Mouse (Mus musculus) testis, adult 2 months (tissue): ENCODE results near the gene Sh3bp4. TPM values are rescaled to one million over a fixed set of nuclear protein-coding genes. Genes with fewer than 3 reads are reported as not detected.

ENCODE experiments used
- H3K27ac ChIP-seq: fragments of 200-500 bp; 2 replicates; pipeline ENCODE4 v1.5.1; 2012; ENCODE audit warnings: low read depth, low read length; ENCODE audit not compliant: control insufficient read depth, insufficient read depth
- H3K27me3 ChIP-seq: fragments of 200-500 bp; 2 replicates; pipeline ENCODE4 v1.6.1; 2012; ENCODE audit warnings: mild to moderate bottlenecking, low read length, moderate library complexity; ENCODE audit not compliant: control insufficient read depth, insufficient read depth
- H3K36me3 ChIP-seq: fragments of 200-500 bp; 2 replicates; pipeline ENCODE4 v1.6.1; 2012; ENCODE audit warnings: mild to moderate bottlenecking, low read length; ENCODE audit not compliant: control insufficient read depth, insufficient read depth
- H3K4me1 ChIP-seq: fragments of 200-500 bp; 2 replicates; pipeline ENCODE4 v1.6.1; 2012; ENCODE audit warnings: low read length; ENCODE audit not compliant: control insufficient read depth, insufficient read depth
- H3K4me3 ChIP-seq: fragments of 200-500 bp; 2 replicates; pipeline ENCODE4 v1.5.1; 2012; ENCODE audit warnings: low read depth, mild to moderate bottlenecking, low read length, moderate library complexity, mixed read lengths; ENCODE audit not compliant: control insufficient read depth
- CTCF ChIP-seq: fragments of 200-500 bp; IDR thresholded peaks from 2 replicates; pipeline ENCODE4 v1.5.1; 2012; ENCODE audit warnings: low read depth, mild to moderate bottlenecking, inconsistent platforms, low read length, moderate library complexity; ENCODE audit not compliant: control insufficient read depth, insufficient read depth, insufficient replicate concordance
- POLR2A ChIP-seq: fragments of 200-500 bp; IDR thresholded peaks from 2 replicates; pipeline ENCODE4 v1.6.1; 2012; ENCODE audit warnings: low read depth, mild to moderate bottlenecking, inconsistent platforms, low read length, moderate library complexity; ENCODE audit not compliant: control insufficient read depth
- polyA plus RNA-seq: library from polyadenylated mRNA; depleted of rRNA; stranded (reverse); fragments of >200 nt; gene quantifications from 2 replicates; pipeline ENCODE4 v1.2.3, GENCODE M21; 2012; rRNA removed

Sh3bp4 gene
- 2.6 and 3.0 TPM in 2 replicates for polyA plus RNA-seq

GRCm38 (mm10) chr1:89070103-89070700 lies at the start of gene Sh3bp4:
Gene Sh3bp4 (plus strand): TSS chr1:89070415.
- Histone ChIP-seq H3K27me3 (no peaks in the 10 kb centered on the region), H3K4me3 (peak within 1 kb of the TSS; percentile 86), H3K36me3 (no peaks in the 10 kb centered on the region), H3K27ac (peak within 1 kb of the TSS; percentile 40), H3K4me1 (peaks cover 10% of the 10 kb centered on the region)
- TF ChIP-seq CTCF (no peak), POLR2A (no peak)

GRCm38 (mm10) chr1:89022997-89023396 lies 47.2 kb upstream of the Sh3bp4 start:
- no peak for TF ChIP-seq CTCF
- TF ChIP-seq POLR2A, result no peak
- Histone ChIP-seq H3K27ac (no peak overlapping the region), H3K4me3 (no peak overlapping the region), H3K27me3 (no peaks in the 10 kb centered on the region), H3K36me3 (no peaks in the 10 kb centered on the region), H3K4me1 (no peaks in the 10 kb centered on the region)

- TF ChIP-seq POLR2A (no peak), CTCF (no peak)
- Histone ChIP-seq H3K27ac (no peak overlapping the region), H3K36me3 (no peaks in the 10 kb centered on the region), H3K4me3 (no peak overlapping the region), H3K4me1 (no peaks in the 10 kb centered on the region), H3K27me3 (no peaks in the 10 kb centered on the region)
Observed at GRCm38 (mm10) chr1:89024696-89025612, 45.3 kb upstream of the Sh3bp4 start.

- Histone ChIP-seq H3K4me1 (no peaks in the 10 kb centered on the region), H3K4me3 (no peak overlapping the region), H3K27ac (no peak overlapping the region), H3K36me3 (no peaks in the 10 kb centered on the region), H3K27me3 (no peaks in the 10 kb centered on the region)
- TF ChIP-seq POLR2A, result no peak
- TF ChIP-seq CTCF, result no peak
Observed at GRCm38 (mm10) chr1:89026040-89026439, 44.2 kb upstream of the Sh3bp4 start.

GRCm38 (mm10) chr1:89029136-89029927 lies 40.9 kb upstream of the Sh3bp4 start:
- Histone ChIP-seq H3K36me3 (no peaks in the 10 kb centered on the region), H3K27ac (no peak overlapping the region), H3K4me3 (no peak overlapping the region), H3K27me3 (no peaks in the 10 kb centered on the region), H3K4me1 (peaks cover 6% of the 10 kb centered on the region)
- TF ChIP-seq POLR2A (no peak), CTCF (no peak)

- Histone ChIP-seq H3K27ac (no peak overlapping the region), H3K4me1 (peaks cover 6% of the 10 kb centered on the region), H3K27me3 (no peaks in the 10 kb centered on the region), H3K36me3 (no peaks in the 10 kb centered on the region), H3K4me3 (no peak overlapping the region)
- TF ChIP-seq CTCF (no peak), POLR2A (no peak)
Observed at GRCm38 (mm10) chr1:89033661-89034060, 36.6 kb upstream of the Sh3bp4 start.

- TF ChIP-seq POLR2A (no peak), CTCF (no peak)
- Histone ChIP-seq H3K27me3 (no peaks in the 10 kb centered on the region), H3K4me3 (no peak overlapping the region), H3K27ac (no peak overlapping the region), H3K4me1 (peaks cover 6% of the 10 kb centered on the region), H3K36me3 (no peaks in the 10 kb centered on the region)
Observed at GRCm38 (mm10) chr1:89034061-89034460, 36.2 kb upstream of the Sh3bp4 start.
